Comparison of ENCODE assay signal across 8 mouse cellular contexts in the genomic region with DNA sequence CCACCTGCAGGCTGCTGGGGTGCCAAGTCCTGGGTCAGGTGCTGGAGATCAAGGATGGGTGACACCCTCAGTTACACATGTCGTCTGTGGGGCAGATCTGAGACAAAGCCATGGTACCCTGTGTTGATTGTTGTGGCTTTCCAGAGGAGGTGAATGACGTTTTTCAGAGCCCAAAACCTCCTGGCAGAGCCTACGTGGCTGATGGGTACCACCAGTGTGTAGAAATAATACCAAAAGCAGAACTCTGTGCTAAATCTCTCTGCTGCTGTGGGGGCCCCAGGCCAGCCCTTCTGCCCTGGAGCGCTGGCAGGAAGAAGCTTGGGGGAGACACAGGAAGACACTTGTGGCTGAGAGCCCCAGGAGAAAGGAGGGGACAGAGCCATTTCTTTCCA.
DNase-seq lines count a peak whose midpoint lies in the region; ATAC-seq and TF ChIP-seq lines count a peak whose summit lies in the region.

No protein-coding gene starts in this region.

- 58% methylated on average over 4 of the region's 4 CpGs for WGBS in kidney, embryonic 14.5 days
- 57% methylated on average over 4 of the region's 4 CpGs for WGBS in embryonic facial prominence, embryonic 11.5 days
- WGBS in hindbrain, postnatal 0 days = 39% methylated on average over 4 of the region's 4 CpGs

- peak overlapping the region; percentile 68 for H3K27ac ChIP-seq in kidney, embryonic 14.5 days (ENCODE audit: low read depth, low read length)
- peak overlapping the region; percentile 70; the same call in 1 of the 2 replicates for H3K27ac ChIP-seq in embryonic facial prominence, embryonic 11.5 days (replicated peaks; ENCODE audit: low read depth, low read length)
- peak overlapping the region; percentile 80 for H3K27ac ChIP-seq in hindbrain, postnatal 0 days

- no peak for DNase-seq in kidney, adult 9 months
- DNase-seq in embryonic facial prominence, embryonic 11.5 days (ENCODE audit: low spot score) = no peak
- no peak for DNase-seq in hindbrain, postnatal 0 days (ENCODE audit: low spot score)
- no peak for DNase-seq in gastrocnemius, postnatal 10 days
- no peak for DNase-seq in left cerebral cortex, postnatal 10 days (ENCODE audit: extremely low spot score in 1 of 2, low spot score in 2 of 2)
- DNase-seq in left cerebral cortex, adult 18-20 months (ENCODE audit: low spot score in 2 of 2) = no peak

- no peaks in the 10 kb centered on the region for H3K36me3 ChIP-seq in kidney, embryonic 14.5 days (ENCODE audit: control insufficient read depth, insufficient read depth, low read length)
- H3K36me3 ChIP-seq in embryonic facial prominence, embryonic 11.5 days (replicated peaks; ENCODE audit: control insufficient read depth, insufficient read depth, low read depth, low read length) = no peaks in the 10 kb centered on the region
- no peaks in the 10 kb centered on the region for H3K36me3 ChIP-seq in hindbrain, postnatal 0 days (ENCODE audit: insufficient read depth, low read length)

- no peak overlapping the region for H3K4me3 ChIP-seq in kidney, embryonic 14.5 days (ENCODE audit: low read length)
- H3K4me3 ChIP-seq in embryonic facial prominence, embryonic 11.5 days (ENCODE audit: low read depth, low read length) = no peak overlapping the region
- H3K4me3 ChIP-seq in hindbrain, postnatal 0 days (ENCODE audit: low read length) = no peak overlapping the region

- no peaks in the 10 kb centered on the region for H3K9me3 ChIP-seq in kidney, embryonic 14.5 days (ENCODE audit: control insufficient read depth, low read length)
- H3K9me3 ChIP-seq in embryonic facial prominence, embryonic 11.5 days (replicated peaks; ENCODE audit: control insufficient read depth, low read length) = no peaks in the 10 kb centered on the region
- no peaks in the 10 kb centered on the region for H3K9me3 ChIP-seq in hindbrain, postnatal 0 days (ENCODE audit: low read length)

- H3K4me2 ChIP-seq in kidney, embryonic 14.5 days (replicated peaks; ENCODE audit: low read depth, low read length) = no peak overlapping the region
- no peak overlapping the region for H3K4me2 ChIP-seq in embryonic facial prominence, embryonic 11.5 days (ENCODE audit: low read depth, low read length)
- no peak overlapping the region for H3K4me2 ChIP-seq in hindbrain, postnatal 0 days (ENCODE audit: low read depth, low read length)

- no peak for TF ChIP-seq CTCF in hindbrain, postnatal 0 days (IDR thresholded peaks at IDR 0.05; ENCODE audit: low read depth)

- intact Hi-C loops in left cerebral cortex, postnatal 10 days (cut with DNase I) = no loop called here

- no peak for ATAC-seq in kidney, embryonic 14.5 days (ENCODE audit: low FRiP score, low TSS enrichment)
- ATAC-seq in embryonic facial prominence, embryonic 11.5 days (replicated peaks; ENCODE audit: insufficient number of reproducible peaks, low FRiP score, low TSS enrichment, low read depth) = no peak
- peak; percentile 8; the same call in 1 of the 2 replicates for ATAC-seq in hindbrain, postnatal 0 days
- ATAC-seq in monocyte, adult 5-6 weeks (replicated peaks; ENCODE audit: insufficient number of reproducible peaks, low FRiP score, low TSS enrichment, poor library complexity, severe bottlenecking) = 0 out of 2 replicates have a peak, but pooled peaks have one; percentile 10

- H3K27me3 ChIP-seq in kidney, embryonic 14.5 days (ENCODE audit: control insufficient read depth, insufficient read depth, low read length) = no peaks in the 10 kb centered on the region
- H3K27me3 ChIP-seq in embryonic facial prominence, embryonic 11.5 days (ENCODE audit: control insufficient read depth, insufficient read depth, low read length) = no peaks in the 10 kb centered on the region
- H3K27me3 ChIP-seq in hindbrain, postnatal 0 days (ENCODE audit: insufficient read depth, low read length) = no peaks in the 10 kb centered on the region

- peaks cover 14% of the 10 kb centered on the region; the same call in 1 of the 2 replicates for H3K4me1 ChIP-seq in kidney, embryonic 14.5 days (ENCODE audit: control insufficient read depth, insufficient read depth, low read length)
- H3K4me1 ChIP-seq in embryonic facial prominence, embryonic 11.5 days (ENCODE audit: control insufficient read depth, insufficient read depth, low read length) = peaks cover 3% of the 10 kb centered on the region; the same call in 1 of the 2 replicates
- peaks cover 15% of the 10 kb centered on the region for H3K4me1 ChIP-seq in hindbrain, postnatal 0 days (ENCODE audit: insufficient read depth, low read length)

- peak overlapping the region; percentile 31 for H3K9ac ChIP-seq in kidney, embryonic 14.5 days (ENCODE audit: low read depth, low read length)
- no peak overlapping the region for H3K9ac ChIP-seq in embryonic facial prominence, embryonic 11.5 days (replicated peaks; ENCODE audit: low read length)
- H3K9ac ChIP-seq in hindbrain, postnatal 0 days (replicated peaks; ENCODE audit: low read length) = no peak overlapping the region

Comparison
In these comparisons a context has a peak if more than half of its experiments do, and no peak if none do; other contexts are left out.
1. ATAC-seq: peak in hindbrain, postnatal 0 days (single experiment) and monocyte, adult 5-6 weeks (single experiment); none in kidney, embryonic 14.5 days (single experiment) and embryonic facial prominence, embryonic 11.5 days (single experiment).
2. Peak in every context shown above with its lines, with median percentiles within 50 percentile points of each other: H3K27ac ChIP-seq.